Mouse (Mus musculus) olfactory bulb, adult 2 months (tissue): ENCODE measurements around the gene Ift20.

ENCODE experiments used
- CTCF ChIP-seq: fragments of 200-500 bp; IDR thresholded peaks from 2 replicates; pipeline ENCODE4 v1.5.1; 2012; ENCODE audit warnings: low read depth, mild to moderate bottlenecking, low read length, moderate library complexity; ENCODE audit not compliant: insufficient read depth
- POLR2A ChIP-seq: fragments of 200-500 bp; IDR thresholded peaks from 2 replicates; pipeline ENCODE4 v1.6.1; 2012; ENCODE audit warnings: mild to moderate bottlenecking, low read depth, low read length, moderate library complexity; ENCODE audit not compliant: insufficient read depth

DNA sequence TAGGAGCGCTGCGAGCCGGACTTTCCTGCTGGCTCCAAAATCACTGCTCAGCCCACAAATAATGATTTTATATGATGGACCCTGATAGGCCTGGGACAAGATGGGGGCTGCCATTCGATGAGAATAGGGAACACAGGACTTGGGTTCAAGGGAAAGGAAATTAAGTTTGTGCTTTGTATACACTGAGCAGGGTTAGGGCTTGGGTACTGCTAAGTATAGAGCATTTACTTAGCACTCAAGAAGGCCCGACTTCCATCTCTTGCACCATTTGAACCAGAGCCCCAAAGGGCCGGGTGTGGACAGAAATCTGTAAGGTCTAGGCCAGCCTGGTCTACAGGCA lies 14.9 kb downstream of the Ift20 start:
- TF ChIP-seq POLR2A (no peak), CTCF (no peak)
